Mouse (Mus musculus): ENCODE results near the gene Gm47959. TPM values are rescaled to one million over a fixed set of nuclear protein-coding genes. Genes with fewer than 3 reads are reported as not detected.
"Not testable (repeated sequence)": the region's sequence is repeated elsewhere in the genome, so short reads cannot be mapped to it uniquely, and the experiment has no call there.

Gene Gm47959
- not detected for total RNA-seq (2021)
- long read RNA-seq, experiment 1, result 0 reads
- long read RNA-seq, experiment 2, result 0 reads

- DNase-seq (ENCODE audit: low spot score in 2 of 2), result not testable (repeated sequence)
These were observed at the start of gene Gm47959 for GRCm38 (mm10) chr1:83000306-83000705. Gene Gm47959, plus strand, starts transcription at chr1:83000548.

GRCm38 (mm10) chr1:82955913-82956312 is 44.4 kb upstream of the Gm47959 start, which contains the start of gene Gm7544:
Gene Gm7544, minus strand, starts transcription at chr1:82956013.
- not testable (repeated sequence) for DNase-seq (ENCODE audit: low spot score in 2 of 2)

- no peak for DNase-seq (ENCODE audit: low spot score in 2 of 2)
These were observed 40.4 kb upstream of the Gm47959 start, which contains the start of gene Gm47955 for GRCm38 (mm10) chr1:82959870-82960385. Gene Gm47955, plus strand, starts transcription at chr1:82960286.

- DNase-seq (ENCODE audit: low spot score in 2 of 2), result no peak
These were observed 33.9 kb upstream of the Gm47959 start for GRCm38 (mm10) chr1:82966413-82966812.

- DNase-seq (ENCODE audit: low spot score in 2 of 2), result no peak
These were observed 28.3 kb upstream of the Gm47959 start for GRCm38 (mm10) chr1:82972046-82972445.

- no peak for DNase-seq (ENCODE audit: low spot score in 2 of 2)
These were observed 27.1 kb upstream of the Gm47959 start for GRCm38 (mm10) chr1:82973244-82973643.

GRCm38 (mm10) chr1:82973901-82974300 is 26.4 kb upstream of the Gm47959 start:
- no peak for DNase-seq (ENCODE audit: low spot score in 2 of 2)

- DNase-seq (ENCODE audit: low spot score in 2 of 2), result no peak
These were observed 26.0 kb upstream of the Gm47959 start for GRCm38 (mm10) chr1:82974342-82974741.

- no peak for DNase-seq (ENCODE audit: low spot score in 2 of 2)
These were observed 24.6 kb upstream of the Gm47959 start for GRCm38 (mm10) chr1:82975750-82976149.

- DNase-seq (ENCODE audit: low spot score in 2 of 2), result no peak
These were observed 22.5 kb upstream of the Gm47959 start for GRCm38 (mm10) chr1:82977840-82978239.

- no peak for DNase-seq (ENCODE audit: low spot score in 2 of 2)
These were observed 13.6 kb upstream of the Gm47959 start for GRCm38 (mm10) chr1:82986738-82987137.

- DNase-seq (ENCODE audit: low spot score in 2 of 2), result no peak
These were observed 12.7 kb upstream of the Gm47959 start for GRCm38 (mm10) chr1:82987530-82988198.

- DNase-seq (ENCODE audit: low spot score in 2 of 2), result no peak
These were observed 9.3 kb upstream of the Gm47959 start for GRCm38 (mm10) chr1:82991062-82991461.

- no peak for DNase-seq (ENCODE audit: low spot score in 2 of 2)
These were observed 8.8 kb upstream of the Gm47959 start for GRCm38 (mm10) chr1:82991596-82991995.

GRCm38 (mm10) chr1:82992093-82992492 is 8.3 kb upstream of the Gm47959 start:
- DNase-seq (ENCODE audit: low spot score in 2 of 2), result no peak

- DNase-seq (ENCODE audit: low spot score in 2 of 2), result no peak
These were observed 6.4 kb upstream of the Gm47959 start for GRCm38 (mm10) chr1:82993947-82994346.

- DNase-seq (ENCODE audit: low spot score in 2 of 2), result no peak
These were observed 6.2 kb downstream of the Gm47959 start for GRCm38 (mm10) chr1:83006218-83007179.

- DNase-seq (ENCODE audit: low spot score in 2 of 2), result no peak
These were observed 7.1 kb downstream of the Gm47959 start for GRCm38 (mm10) chr1:83007471-83007870.

GRCm38 (mm10) chr1:83014477-83014876 is 14.1 kb downstream of the Gm47959 start:
- no peak for DNase-seq (ENCODE audit: low spot score in 2 of 2)

- DNase-seq (ENCODE audit: low spot score in 2 of 2), result no peak
These were observed 15.1 kb downstream of the Gm47959 start for GRCm38 (mm10) chr1:83015329-83015879.

- DNase-seq (ENCODE audit: low spot score in 2 of 2), result no peak
These were observed 16.2 kb downstream of the Gm47959 start for GRCm38 (mm10) chr1:83016556-83016955.

Measured in adrenal gland, postnatal 4 days (tissue).